Mouse (Mus musculus) urinary bladder, postnatal 14 days (tissue): ENCODE results near the gene Ptprg.

Experiments
- DNase-seq: peaks from one replicate; pipeline ENCODE4 v3.0.0; 2021; ENCODE audit warnings: low spot score

Ptprg gene

GRCm38 (mm10) chr14:12102389-12103325 lies 549.3 kb downstream of the Ptprg start:
- DNase-seq: no peak

GRCm38 (mm10) chr14:12104297-12105155 lies 551.2 kb downstream of the Ptprg start:
- no peak for DNase-seq

GRCm38 (mm10) chr14:12105156-12105430 lies 551.8 kb downstream of the Ptprg start:
- DNase-seq: no peak

- no peak for DNase-seq
These were observed 552.3 kb downstream of the Ptprg start for GRCm38 (mm10) chr14:12105593-12105992.

GRCm38 (mm10) chr14:12107459-12107858 lies 554.1 kb downstream of the Ptprg start:
- DNase-seq: no peak

- no peak for DNase-seq
These were observed 554.7 kb downstream of the Ptprg start for GRCm38 (mm10) chr14:12107991-12108390.

GRCm38 (mm10) chr14:12112548-12113011 lies 559.2 kb downstream of the Ptprg start:
- DNase-seq: no peak

GRCm38 (mm10) chr14:12113326-12113725 lies 560.0 kb downstream of the Ptprg start:
- no peak for DNase-seq

- DNase-seq: no peak
These were observed 560.7 kb downstream of the Ptprg start for GRCm38 (mm10) chr14:12114016-12114415.

- no peak for DNase-seq
These were observed 565.9 kb downstream of the Ptprg start for GRCm38 (mm10) chr14:12119260-12119659.

- no peak for DNase-seq
These were observed 568.6 kb downstream of the Ptprg start for GRCm38 (mm10) chr14:12121906-12122305.

- DNase-seq: no peak
These were observed 571.4 kb downstream of the Ptprg start for GRCm38 (mm10) chr14:12124682-12125081.

- DNase-seq: no peak
These were observed 574.6 kb downstream of the Ptprg start for GRCm38 (mm10) chr14:12127951-12128350.

GRCm38 (mm10) chr14:12132046-12132615 lies 578.8 kb downstream of the Ptprg start:
- no peak for DNase-seq

- no peak for DNase-seq
These were observed 579.8 kb downstream of the Ptprg start for GRCm38 (mm10) chr14:12133163-12133562.

- DNase-seq: no peak
These were observed 581.2 kb downstream of the Ptprg start for GRCm38 (mm10) chr14:12134504-12134903.

- no peak for DNase-seq
These were observed 583.2 kb downstream of the Ptprg start for GRCm38 (mm10) chr14:12136536-12136935.

GRCm38 (mm10) chr14:12139643-12140481 lies 586.5 kb downstream of the Ptprg start:
- peak; percentile 12 for DNase-seq

- no peak for DNase-seq
These were observed 590.7 kb downstream of the Ptprg start for GRCm38 (mm10) chr14:12143941-12144485.

- no peak for DNase-seq
These were observed 592.6 kb downstream of the Ptprg start for GRCm38 (mm10) chr14:12145919-12146318.

- DNase-seq: no peak
These were observed 596.2 kb downstream of the Ptprg start for GRCm38 (mm10) chr14:12149529-12149928.
